Mouse (Mus musculus) embryo, embryonic 11.5 days (tissue): ENCODE measurements around the gene Nccrp1.

ENCODE experiments used
- DNase-seq: peaks from one replicate; pipeline ENCODE4 v3.0.0-alpha.2; 2012; ENCODE audit warnings: low read depth, low spot score

Nccrp1 gene

DNA sequence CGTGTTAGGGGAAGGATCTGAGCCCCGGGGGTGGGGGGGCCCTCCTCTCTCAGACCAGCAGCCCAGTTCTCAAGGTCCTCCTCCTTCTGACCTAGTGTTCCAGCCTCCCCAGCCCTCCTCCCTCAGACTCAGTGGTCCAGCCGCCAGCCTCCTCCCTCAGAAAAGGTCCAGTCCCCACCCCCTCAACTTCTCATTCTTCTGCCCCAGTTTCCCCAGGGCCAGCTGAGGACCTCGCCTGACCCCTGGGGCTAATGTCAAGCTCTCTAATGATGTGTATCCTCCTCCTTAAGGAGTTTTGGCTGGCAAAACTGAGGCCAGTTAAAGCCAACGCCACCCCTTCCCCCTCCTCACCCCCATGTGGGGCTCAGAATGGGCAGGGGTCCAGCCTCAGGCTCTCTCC, at the start of gene Nccrp1:
Gene Nccrp1 (minus strand): TSS at position 101 of the 400 bp plus-strand sequence.
- no peak for DNase-seq

DNA sequence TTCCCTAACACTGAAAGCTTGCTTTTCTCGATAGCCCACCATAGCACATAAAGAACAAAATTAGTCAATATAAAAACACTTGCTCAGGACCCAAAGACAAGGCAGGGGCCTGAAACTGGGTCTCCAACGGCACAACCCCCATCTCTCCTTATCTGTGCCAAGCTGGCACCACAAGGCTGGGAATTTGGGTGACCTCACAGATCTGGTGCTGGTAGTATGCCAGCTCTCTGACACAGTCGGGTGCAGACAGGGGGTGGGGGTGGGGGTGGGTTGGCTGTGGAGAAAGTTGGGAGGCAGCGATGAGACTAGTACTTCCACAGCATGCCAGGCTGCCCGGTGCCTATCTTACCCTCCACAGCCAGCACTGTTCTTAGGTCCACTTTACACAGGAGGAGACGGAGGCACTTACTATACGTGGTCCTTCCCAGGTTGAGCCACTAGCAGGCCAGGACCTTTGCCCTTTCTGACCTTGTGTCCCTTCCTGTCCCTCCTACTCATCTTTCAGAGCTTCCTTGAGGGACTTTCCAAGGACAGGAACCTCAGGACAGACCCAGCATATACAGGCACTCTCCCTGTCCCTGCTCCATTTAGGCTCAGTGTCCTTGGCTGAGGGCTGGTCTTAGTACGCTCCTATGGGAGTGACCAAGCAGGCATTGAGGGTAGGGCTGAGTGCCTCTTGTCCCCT, 48.8 kb upstream of the Nccrp1 start:
- DNase-seq = no peak

DNA sequence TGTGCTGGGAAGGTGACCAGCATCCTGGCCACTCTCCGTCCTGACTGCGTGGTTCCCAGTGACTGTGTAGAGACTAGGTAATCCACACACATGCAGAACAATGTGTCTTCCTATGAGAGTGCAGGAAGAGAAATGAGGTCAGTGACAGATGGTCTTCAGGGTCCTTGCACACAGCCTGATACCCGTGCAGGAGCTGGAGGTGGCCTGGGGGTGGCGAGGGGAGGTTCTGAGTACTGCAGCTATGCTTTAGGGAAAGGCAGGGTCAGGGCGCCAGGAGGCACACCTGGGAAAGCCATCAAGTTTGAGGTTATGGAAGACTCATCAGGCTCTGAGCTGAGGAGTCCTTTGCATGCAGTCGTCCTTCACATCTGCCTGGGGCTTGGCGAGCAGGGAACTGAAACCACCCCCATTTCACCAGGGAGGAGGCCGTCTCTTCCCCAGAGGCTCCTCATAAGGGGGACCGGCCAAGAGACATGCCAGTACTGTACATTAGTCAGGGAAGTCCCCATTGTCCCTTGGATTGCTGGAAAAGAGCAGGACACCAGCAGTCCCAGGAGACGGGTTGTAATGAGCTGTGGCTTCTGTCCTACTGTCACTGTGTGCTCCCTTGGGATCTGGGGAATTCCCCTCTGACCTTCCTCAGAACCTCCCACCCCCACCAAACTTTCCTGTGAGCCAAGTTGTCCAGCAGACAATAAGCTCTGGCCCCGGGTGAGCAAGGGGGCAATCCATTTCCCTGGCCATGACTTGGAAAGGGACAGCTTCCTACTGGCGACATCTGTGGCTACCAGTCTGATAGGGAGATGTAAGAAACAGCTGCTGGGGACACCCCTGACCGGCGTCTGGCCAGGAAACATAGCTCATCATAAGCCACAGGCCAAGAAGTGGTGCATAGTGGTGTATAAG, 46.4 kb upstream of the Nccrp1 start:
- DNase-seq = no peak

DNA sequence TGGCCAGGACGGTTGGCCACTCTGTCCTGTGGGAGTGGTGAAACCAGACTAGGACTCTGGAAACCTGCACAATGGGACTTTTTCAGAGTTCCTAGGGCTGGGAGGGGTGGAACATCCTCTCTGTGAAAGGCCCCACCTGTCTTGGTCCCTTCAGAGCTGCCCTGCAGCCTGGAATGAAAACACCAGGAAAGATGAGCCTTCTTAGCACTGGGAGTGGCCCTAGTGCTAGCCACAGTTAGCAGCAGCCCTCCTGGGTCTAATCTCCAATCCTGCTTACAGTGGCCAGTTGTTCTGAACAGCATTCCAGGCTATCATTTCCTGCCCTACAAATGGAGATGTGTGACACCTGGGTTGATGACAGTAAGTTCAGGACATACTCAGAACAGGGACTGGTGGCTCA, 44.8 kb upstream of the Nccrp1 start:
- DNase-seq = no peak

DNA sequence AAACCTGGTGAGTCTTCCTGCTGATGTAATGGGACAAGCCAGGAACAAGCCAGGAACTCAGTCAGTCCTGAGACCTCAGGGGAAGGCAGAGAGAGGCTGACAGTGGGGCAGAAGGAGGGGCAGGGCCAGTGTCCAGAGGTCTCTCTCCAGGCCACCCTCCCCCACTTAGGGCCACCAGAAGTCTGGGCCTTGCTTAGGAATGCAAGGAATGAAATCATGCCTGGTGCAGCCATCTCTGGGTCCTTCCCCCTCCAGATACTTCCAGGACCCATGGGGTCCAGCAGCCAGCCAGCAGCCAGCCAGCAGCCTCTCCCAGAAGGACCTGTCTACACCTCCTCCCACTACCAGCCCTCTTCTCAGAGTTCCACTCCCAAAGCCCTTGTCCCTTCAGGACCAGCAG, 40.6 kb upstream of the Nccrp1 start:
- no peak for DNase-seq

DNA sequence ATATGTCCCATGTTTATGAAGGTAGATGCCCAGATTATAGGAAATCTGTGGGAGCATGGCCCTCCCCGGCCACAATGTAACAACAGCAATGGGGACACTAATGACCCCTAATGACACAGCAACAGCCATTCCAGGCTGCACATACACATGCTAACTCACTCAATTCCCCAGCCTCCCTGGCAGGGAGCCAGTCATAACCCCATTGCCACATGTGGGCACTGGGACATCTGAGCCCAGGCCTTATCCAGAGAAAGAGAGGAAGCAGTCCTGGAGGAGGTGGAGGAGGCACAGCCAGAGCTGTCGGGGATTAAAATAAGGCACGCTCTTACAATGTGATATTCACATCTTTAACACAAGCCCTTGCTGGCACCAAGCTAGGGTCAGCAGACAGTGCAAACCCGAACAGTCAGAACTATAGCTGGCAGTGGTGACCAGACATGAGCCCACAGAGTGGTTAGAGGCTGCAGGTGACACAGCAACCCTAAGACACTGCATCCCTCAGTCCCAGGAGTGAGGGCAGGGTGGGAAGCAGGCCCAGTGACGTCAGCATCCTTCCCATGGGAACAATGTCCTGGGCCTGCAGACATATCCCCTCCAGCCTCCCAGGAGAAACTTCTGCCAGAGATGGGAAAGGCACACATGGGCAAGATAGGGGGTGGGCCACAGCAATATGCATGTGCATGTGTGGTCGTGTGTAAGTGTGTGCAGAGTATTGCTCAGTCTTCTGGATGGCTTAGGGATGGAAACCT, 39.8 kb upstream of the Nccrp1 start:
- no peak for DNase-seq

DNA sequence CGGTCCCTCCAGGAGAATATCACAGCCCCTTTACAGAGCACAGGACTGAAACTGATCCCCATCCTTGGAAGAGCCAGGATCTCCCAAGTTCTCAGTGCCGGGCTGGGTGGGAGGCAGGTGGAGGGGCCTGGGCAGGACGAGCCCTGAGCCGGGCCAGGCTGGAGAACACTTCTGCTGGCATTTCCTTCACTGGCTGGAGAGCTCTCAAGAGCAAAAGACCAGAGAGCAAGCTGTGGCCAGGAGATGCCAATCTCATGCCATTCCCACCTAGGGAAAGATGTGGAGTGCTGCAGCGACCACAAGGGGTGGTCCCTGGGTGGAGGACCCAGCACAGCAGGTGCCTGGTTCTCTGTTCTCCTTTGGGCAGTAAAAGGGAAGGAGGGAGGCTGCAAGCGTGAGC, 37.9 kb upstream of the Nccrp1 start:
- DNase-seq = no peak

DNA sequence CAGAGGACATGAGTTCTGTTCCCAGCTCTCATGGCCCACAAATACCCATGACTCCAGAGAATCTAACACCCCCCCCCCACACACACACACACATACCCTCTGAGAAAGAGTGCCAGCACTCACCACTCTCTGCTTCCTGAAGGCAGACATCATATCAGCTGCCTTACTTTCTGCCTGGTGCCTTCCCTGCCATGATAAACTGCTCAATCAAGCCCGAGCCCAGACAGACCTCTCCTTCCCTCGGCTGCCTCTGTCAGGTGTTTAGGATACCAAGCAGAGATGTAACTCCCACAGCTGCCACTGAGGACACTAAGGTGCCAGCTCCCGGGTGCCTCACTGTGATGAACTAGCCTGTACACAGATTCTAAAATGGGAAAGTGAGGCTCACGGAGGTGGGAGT, 37.4 kb upstream of the Nccrp1 start:
- DNase-seq = no peak

DNA sequence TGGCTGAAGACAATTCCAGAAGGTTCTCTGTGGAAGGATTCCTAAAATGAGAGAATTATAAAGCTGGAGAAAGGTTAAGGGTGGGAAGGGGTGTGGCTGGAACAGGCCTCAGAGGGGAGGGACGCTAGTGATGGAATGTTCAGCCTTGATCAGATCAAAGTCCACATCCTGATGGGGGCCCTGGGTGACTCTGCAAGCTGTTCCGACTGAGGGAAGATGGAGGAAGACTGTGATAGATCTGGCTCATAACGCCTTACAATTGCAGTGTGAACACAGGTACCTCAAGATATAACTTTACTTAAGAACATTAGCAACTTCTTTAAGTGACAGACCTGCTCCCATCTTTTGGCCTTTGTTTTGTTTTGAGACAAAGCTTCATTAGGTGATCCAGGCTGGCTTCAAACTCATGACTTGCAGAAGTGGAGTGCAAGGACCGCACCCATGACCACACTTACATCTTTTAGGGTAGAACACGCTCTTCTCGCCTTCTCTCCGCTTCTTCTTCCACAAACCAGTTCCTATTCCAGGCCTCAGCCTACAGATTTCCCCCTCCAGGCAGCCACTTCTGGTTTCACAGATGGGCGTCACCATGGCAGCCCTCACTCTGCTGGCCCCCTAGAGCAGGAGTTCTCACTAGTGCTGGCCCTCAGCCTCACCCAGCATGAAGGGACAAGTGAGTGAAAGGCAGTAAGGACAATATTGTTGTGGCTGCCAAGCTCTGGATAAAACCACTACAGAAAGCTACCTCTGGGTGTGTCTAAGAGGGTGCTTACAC, 36.7 kb upstream of the Nccrp1 start:
- no peak for DNase-seq

DNA sequence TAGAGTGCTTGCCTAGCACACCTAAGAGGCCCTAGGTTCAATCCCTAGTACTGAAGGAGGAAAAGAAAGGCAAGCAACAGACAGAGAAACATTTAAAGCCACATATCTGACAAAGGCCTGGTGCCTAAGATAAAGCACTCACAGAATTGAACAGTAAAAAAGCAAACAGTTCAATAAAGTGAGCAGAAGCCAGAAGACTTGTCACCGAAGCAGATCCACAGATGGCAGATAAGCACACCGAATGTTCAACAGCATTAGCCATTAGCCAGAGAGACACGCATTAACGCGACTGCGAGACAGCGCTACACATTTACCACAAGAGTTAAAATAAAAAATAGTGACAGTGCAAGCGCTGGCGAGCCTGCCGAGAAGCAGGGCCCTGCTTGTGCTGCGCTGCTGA, 35.8 kb upstream of the Nccrp1 start:
- no peak for DNase-seq

DNA sequence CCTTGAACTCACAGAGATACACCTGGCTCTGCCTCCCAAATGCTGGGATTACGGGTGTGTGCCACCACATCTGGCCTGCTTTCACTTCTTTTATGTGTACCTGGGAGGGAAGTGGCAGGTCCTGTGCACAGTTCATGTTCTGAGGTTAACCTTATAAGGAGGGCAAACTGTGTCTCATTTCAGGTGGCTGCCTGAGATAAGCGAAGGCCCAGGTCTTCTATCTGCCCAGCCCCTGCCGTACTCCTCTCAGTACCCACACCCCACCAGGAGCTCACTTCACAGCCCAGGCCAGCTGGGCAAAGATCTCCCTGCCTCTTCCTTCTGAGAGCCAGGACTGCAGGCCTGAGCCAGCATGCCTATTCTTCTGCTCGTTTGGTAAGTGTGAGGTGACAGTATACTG, 34.7 kb upstream of the Nccrp1 start:
- DNase-seq = no peak

DNA sequence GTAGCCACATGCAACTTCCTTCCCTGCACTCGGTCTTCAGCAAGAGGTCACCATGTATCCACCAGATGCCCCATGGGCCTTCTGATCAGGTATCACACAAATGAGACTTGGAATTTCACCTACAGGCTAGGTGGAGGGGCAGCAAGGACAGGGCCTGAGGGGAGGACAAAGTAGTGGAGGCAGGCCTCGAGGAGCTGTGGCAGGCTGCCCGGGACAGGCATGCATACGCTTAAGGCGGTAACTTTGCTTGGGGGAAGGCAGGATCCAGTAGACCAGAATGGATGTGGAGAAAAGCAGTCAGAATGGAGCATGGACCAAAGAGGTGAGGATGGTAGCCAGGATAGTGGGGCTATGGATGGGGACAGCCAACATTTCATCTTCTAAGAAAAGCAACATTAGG, 32.8 kb upstream of the Nccrp1 start:
- no peak for DNase-seq

DNA sequence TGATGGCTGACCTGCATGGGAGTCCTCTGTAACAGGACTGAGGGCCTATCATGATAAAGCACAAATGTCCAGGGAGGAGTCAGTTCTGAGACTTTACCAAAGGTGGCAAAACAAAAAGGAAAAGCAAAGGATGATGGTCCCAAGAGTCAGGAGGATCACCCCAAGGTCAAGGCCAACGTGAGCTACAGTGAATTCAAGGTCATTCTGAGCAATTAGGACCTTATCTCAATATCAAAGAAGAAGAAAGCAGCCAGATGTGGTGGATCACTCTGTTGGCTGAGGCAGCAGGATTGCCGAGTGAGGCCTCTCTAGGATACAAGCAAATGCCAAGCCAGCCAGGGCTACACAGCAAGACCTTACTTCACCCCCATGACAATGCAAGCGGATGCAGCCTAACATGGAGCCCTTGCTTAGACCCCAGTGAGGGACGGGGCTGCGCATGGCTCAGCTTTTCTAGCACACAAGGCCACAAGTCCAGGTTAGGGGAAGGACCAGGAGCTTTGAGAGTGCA, 31.5 kb upstream of the Nccrp1 start:
- no peak for DNase-seq

DNA sequence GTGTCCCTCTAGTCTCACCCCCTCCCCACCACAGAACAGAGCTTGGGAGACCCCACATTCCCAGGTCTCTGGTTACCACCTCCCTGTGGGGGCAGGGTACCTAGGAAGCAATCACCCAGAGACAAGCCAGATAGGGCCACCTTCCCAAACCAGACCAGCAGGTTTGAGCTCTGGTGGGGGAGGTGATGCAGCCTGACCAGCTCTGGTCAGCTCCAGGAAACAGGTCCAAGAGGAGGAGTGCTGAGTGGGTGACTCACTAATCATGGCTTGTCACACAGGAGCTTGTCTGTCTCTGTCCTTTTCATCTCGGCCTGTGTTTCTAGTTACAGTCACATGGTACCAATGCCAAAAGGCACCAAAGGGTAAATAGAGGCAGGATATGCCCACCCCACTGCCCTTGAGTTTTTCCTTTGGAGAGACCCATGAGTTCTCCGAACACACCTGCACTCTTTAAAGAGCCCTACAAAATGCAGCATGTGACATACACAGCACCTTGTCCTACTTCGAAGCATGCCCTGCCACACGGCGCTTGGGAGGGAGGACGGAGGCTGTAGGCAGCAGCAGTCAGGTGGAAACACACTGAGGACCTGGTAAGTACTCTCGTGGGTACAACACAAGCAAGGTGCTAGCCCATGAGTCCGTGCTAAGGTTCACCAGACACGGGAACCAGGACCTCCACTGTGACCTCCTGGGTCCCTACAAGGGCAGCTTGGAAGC, 30.9 kb upstream of the Nccrp1 start:
- no peak for DNase-seq

DNA sequence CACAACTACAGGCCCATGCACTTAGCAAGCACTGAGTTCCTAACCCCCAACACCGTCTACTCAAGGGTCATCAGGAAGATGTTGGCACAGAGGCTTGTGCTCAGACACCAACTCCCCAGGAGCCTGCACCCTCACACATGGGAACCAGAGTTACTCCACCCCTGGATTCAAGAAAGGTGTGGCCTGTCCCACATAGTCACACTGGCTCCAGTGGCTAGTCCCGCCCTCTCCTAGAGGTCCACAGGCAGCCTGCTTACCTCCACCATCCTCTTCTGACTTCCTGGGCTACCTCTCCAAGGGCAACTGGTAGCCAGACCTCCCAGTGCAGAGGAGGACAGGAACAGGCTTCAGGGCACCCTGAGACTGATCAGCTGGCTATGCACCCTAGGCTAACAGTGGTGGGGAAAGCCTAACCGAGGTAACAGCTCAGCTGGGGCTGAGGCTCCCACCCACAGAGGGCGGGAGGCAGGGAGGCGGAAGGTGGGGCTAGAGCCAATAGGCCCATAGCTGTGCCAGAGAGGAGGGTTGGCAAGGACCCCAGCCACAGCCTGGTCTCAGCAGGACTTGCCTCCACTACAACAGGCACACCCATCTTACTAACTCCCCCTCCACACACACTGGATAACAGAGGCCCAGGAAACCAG, 29.3 kb upstream of the Nccrp1 start:
- DNase-seq = no peak

DNA sequence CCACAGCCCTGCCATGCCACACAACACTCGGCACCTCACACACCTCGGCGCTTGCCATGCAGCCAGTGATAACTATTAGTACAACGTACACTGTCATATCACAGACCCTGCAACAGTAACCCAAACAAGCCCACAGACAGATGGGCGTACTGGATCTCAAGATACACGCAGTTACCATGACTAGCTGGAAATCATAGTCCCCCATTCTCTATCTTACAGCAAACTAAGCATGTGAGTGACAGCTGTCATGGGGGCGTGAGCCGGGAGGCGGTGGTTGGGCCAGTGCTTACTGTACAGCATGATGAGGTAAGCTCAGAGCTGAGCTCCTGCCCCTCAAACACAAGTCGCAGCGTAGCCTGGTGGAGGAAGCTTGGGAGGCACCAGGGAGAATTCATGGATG, 28.5 kb upstream of the Nccrp1 start:
- no peak for DNase-seq

DNA sequence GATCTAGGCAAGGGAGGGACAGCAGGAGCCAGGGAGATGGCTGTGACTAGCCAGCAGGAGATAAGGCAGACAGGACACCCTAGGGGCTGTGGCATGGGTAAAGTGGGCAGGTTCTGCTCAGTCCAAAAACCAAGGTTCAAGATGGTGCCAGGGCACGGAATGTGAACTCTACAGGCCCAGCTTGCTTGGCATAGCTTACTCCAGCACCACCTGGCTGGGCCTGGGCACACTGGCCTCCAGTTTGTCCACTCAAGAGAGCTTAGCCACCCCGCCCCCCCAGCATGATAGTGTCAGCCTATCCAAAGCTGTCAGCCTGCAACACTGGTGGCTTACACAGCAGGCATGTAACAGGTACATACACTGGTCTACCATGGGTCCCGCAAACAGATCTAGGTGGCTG, 26.2 kb upstream of the Nccrp1 start:
- DNase-seq = no peak

DNA sequence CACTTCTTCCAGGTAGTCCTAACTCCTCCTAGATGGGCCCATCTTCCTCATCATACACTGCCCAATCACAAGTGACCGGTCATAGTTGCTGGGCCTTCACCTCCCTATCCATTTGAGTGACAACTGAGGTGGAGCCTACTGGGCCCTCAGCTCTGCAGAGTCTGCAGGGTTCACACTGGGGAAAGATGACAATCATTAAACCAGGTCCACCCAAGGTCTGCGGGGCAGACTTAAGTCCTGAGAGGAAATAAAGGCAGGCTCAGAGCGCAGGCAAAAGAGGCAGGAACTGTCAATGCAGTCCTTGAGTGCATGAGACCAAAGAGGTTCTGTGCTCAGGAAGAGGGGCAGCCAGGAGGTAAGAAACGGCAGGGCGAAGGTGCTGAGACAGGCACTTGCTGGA, 25.6 kb upstream of the Nccrp1 start:
- DNase-seq = no peak

DNA sequence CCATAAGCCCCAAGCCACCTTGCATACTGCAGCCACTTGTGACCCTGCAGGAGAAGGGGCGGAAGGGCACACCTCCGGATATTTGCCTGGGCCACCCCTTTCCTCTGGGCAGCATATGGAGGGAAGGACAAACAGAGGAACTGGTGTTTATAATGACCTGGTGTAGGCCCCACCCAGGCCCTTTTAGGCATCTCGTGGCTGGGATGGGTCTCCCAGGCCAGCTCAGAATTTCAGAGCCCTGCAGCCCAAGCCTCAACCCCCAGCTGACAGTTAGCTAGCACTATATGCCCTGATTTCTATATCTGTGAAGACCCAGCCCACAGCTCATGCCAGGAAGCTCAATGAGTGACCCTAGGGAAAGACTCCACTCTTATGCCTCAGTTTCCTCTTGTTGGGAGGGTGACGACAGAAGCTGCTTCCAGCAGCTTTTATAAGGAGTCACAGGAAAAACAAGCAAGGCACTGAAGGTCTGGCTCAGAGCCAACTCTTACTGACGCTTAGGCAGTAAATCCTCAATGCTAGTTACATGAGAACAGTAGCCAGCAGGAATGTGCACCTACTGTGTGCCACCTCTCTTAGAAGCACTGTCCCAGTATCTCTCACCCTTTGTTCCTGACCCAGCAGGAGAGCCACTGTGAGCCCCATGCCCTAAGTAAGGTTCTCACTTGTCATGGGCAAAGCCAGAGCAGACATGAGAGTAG, 24.1 kb upstream of the Nccrp1 start:
- DNase-seq = no peak
